Mouse (Mus musculus): ENCODE measurements at regions not wholly inside any gene's neighbourhood (a gene's known extent, or its start where the extent isn't known, plus 50 kb on each side); places are given as distances from the start of the nearest gene placed in this dataset.

- DNase-seq = no peak
Observed at GRCm38 (mm10) chr10:48582006-48582405, 1206.6 kb downstream of the Grik2 start.

GRCm38 (mm10) chr10:48581081-48581480 is 1207.5 kb downstream of the Grik2 start:
- DNase-seq = no peak

DNA sequence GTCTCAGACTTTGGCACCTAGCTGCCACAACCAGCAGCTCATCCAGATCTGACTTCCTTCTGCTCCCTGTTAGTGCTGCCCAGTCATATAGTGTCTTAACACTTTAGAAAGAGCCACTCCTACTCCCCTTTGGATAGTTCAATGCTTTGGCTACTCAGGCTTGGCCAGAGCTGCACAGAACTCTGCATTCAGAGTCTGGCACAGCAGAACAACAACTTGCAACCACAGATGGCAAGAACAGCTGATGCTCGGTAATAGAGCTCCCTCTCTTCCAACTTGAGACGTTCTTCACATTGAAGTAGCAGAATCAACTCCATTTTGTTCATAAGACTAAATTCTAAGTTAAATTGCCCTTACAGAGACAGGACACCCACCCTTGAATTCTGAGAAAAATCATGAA is 1216.0 kb downstream of the Grik2 start:
- DNase-seq = no peak

GRCm38 (mm10) chr10:48549791-48550190 is 1238.8 kb downstream of the Grik2 start:
- DNase-seq = peak in 1 of 2 experiments; percentile 2

- DNase-seq = no peak
Observed at GRCm38 (mm10) chr10:48522258-48522657, 1266.3 kb downstream of the Grik2 start.

- no peak for DNase-seq
Observed at GRCm38 (mm10) chr10:48472927-48473326, 1315.6 kb downstream of the Grik2 start.

- no peak for DNase-seq
Observed at GRCm38 (mm10) chr10:48443739-48444342, 1344.7 kb downstream of the Grik2 start.

DNA sequence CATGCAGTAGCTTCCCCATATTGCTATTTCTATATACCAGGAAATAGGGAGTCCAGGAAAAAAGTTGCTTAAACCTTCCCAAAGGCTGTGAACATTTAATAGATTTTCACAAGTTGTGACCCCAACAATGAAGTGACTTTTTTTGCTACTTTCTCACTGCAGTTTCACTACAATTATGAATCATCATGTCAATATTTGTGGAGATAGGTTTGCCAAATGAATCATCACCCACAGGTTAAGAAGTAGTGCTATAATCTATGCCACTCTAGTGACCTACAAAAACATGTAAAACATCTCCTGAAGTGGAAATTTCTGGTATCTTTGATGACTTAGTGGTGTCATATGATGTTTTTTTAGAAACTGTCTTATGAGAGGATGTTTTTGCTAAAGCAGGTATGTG is 1355.3 kb downstream of the Grik2 start:
- DNase-seq = no peak

DNA sequence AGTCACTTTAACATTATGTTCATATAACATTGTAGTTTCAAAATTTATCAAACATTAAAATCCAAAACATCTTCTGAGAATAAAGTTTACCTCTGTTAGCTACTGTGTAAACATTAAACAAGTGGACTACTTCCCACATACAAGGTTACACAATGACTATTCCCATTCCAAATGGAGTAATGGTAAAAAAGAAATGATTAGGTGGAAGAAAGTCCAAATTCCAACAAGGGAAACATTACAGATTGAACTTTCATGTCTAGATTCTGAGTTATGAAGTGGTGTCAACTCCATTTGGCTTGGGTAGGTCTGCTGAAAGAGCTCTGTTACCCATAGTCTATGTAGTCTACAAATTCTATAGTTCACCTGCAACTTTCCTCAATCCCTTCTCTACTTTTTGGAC is 1363.1 kb downstream of the Grik2 start:
- DNase-seq = no peak

- DNase-seq = no peak
Observed at GRCm38 (mm10) chr10:48405071-48405470, 1383.5 kb downstream of the Grik2 start.
